Comparison of ENCODE assay signal across 8 mouse cellular contexts in genomic region chr11:68622751-68623150, GRCm38 (mm10). TPM values are rescaled to one million over a fixed set of nuclear protein-coding genes. Genes with fewer than 3 reads are reported as not detected.
DNase-seq lines count a peak whose midpoint lies in the region; ATAC-seq lines count a peak whose summit lies in the region.

No protein-coding gene starts in this region.

- WGBS in forebrain, embryonic 11.5 days: 87% methylated on average over 9 of the region's 9 CpGs
- 83% methylated on average over 9 of the region's 9 CpGs for WGBS in forebrain, embryonic 13.5 days
- 58% methylated on average over 9 of the region's 9 CpGs for WGBS in heart, embryonic 13.5 days
- WGBS in liver, embryonic 13.5 days (ENCODE audit: insufficient replicate concordance): 70% methylated on average over 9 of the region's 9 CpGs

- no peaks in the 10 kb centered on the region for H3K9me3 ChIP-seq in forebrain, embryonic 11.5 days (ENCODE audit: control insufficient read depth, low read length)
- H3K9me3 ChIP-seq in forebrain, embryonic 13.5 days (replicated peaks): no peaks in the 10 kb centered on the region
- H3K9me3 ChIP-seq in heart, embryonic 13.5 days: no peaks in the 10 kb centered on the region
- H3K9me3 ChIP-seq in liver, embryonic 13.5 days (replicated peaks): no peaks in the 10 kb centered on the region

- H3K27ac ChIP-seq in forebrain, embryonic 11.5 days (ENCODE audit: low read depth, low read length): no peak overlapping the region
- H3K27ac ChIP-seq in forebrain, embryonic 13.5 days: no peak overlapping the region
- H3K27ac ChIP-seq in heart, embryonic 13.5 days (replicated peaks): peak overlapping the region; percentile 91
- no peak overlapping the region for H3K27ac ChIP-seq in liver, embryonic 13.5 days

- no peaks in the 10 kb centered on the region for H3K36me3 ChIP-seq in forebrain, embryonic 11.5 days (ENCODE audit: control insufficient read depth, insufficient read depth, low read length)
- H3K36me3 ChIP-seq in forebrain, embryonic 13.5 days (ENCODE audit: poor library complexity, severe bottlenecking): no peaks in the 10 kb centered on the region
- no peaks in the 10 kb centered on the region; the same call in 1 of the 2 replicates for H3K36me3 ChIP-seq in heart, embryonic 13.5 days
- no peaks in the 10 kb centered on the region for H3K36me3 ChIP-seq in liver, embryonic 13.5 days

- H3K4me1 ChIP-seq in forebrain, embryonic 11.5 days (replicated peaks; ENCODE audit: control insufficient read depth, insufficient read depth, low read length): no peaks in the 10 kb centered on the region; the same call in 1 of the 2 replicates
- peaks cover 14% of the 10 kb centered on the region for H3K4me1 ChIP-seq in forebrain, embryonic 13.5 days
- peaks cover 29% of the 10 kb centered on the region for H3K4me1 ChIP-seq in heart, embryonic 13.5 days
- H3K4me1 ChIP-seq in liver, embryonic 13.5 days (replicated peaks): 0 out of 2 replicates have a peak, but pooled peaks cover 5% of the 10 kb centered on the region

- no peak for ATAC-seq in forebrain, embryonic 11.5 days (replicated peaks; ENCODE audit: low FRiP score)
- ATAC-seq in forebrain, embryonic 13.5 days: no peak
- ATAC-seq in heart, embryonic 13.5 days (ENCODE audit: extremely low read depth, insufficient number of reproducible peaks, low FRiP score, low TSS enrichment): no peak
- ATAC-seq in liver, embryonic 13.5 days (ENCODE audit: low read depth): no peak

- no peak for DNase-seq in forebrain, embryonic 11.5 days (ENCODE audit: low spot score)
- DNase-seq in cerebellum, postnatal 10 days: peak; percentile 56 to 57
- DNase-seq in liver, embryonic 13.5 days: no peak
- no peak for DNase-seq in frontal cortex, postnatal 14 days (ENCODE audit: low spot score in 2 of 2)
- no peak for DNase-seq in urinary bladder, postnatal 10 days (ENCODE audit: low spot score)
- no peak for DNase-seq in testis, postnatal 10 days (ENCODE audit: low spot score)

- H3K4me2 ChIP-seq in forebrain, embryonic 11.5 days (ENCODE audit: low read depth, low read length, severe bottlenecking): peak overlapping the region; percentile 43; the same call in 1 of the 2 replicates
- no peak overlapping the region for H3K4me2 ChIP-seq in forebrain, embryonic 13.5 days
- H3K4me2 ChIP-seq in heart, embryonic 13.5 days: peak overlapping the region; percentile 66
- peak overlapping the region; percentile 55 for H3K4me2 ChIP-seq in liver, embryonic 13.5 days

- no peak overlapping the region for H3K4me3 ChIP-seq in forebrain, embryonic 11.5 days (ENCODE audit: low read depth, low read length)
- H3K4me3 ChIP-seq in forebrain, embryonic 13.5 days: no peak overlapping the region
- H3K4me3 ChIP-seq in heart, embryonic 13.5 days: no peak overlapping the region; the same call in 1 of the 2 replicates
- H3K4me3 ChIP-seq in liver, embryonic 13.5 days (replicated peaks): no peak overlapping the region

- no peak overlapping the region for H3K9ac ChIP-seq in forebrain, embryonic 11.5 days (ENCODE audit: low read length)
- H3K9ac ChIP-seq in forebrain, embryonic 13.5 days: no peak overlapping the region
- peak overlapping the region; percentile 79; the same call in 1 of the 2 replicates for H3K9ac ChIP-seq in heart, embryonic 13.5 days
- no peak overlapping the region for H3K9ac ChIP-seq in liver, embryonic 13.5 days

- H3K27me3 ChIP-seq in forebrain, embryonic 11.5 days (ENCODE audit: control insufficient read depth, insufficient read depth, low read length): no peaks in the 10 kb centered on the region
- H3K27me3 ChIP-seq in forebrain, embryonic 13.5 days: no peaks in the 10 kb centered on the region
- H3K27me3 ChIP-seq in heart, embryonic 13.5 days (replicated peaks): no peaks in the 10 kb centered on the region
- H3K27me3 ChIP-seq in liver, embryonic 13.5 days: 0 out of 2 replicates have a peak, but pooled peaks cover 2% of the 10 kb centered on the region

RNA-seq across cellular contexts. Expression of gene Ccdc42, which starts 35.9 kb away (rescaled TPM):
- 0.51 and 0.87 TPM in 2 replicates for polyA plus RNA-seq in forebrain, embryonic 11.5 days (2014; fragmentation: Nextera tagmentation; extraction: Ambion mirVana)
- 0.16 TPM in 1 of 2 replicates, not detected in the other for polyA plus RNA-seq in forebrain, embryonic 13.5 days (2015; fragmentation: Nextera tagmentation; extraction: Ambion mirVana)
- 1.6 and 1.7 TPM in 2 replicates for polyA plus RNA-seq in heart, embryonic 13.5 days (2015; fragmentation: Nextera tagmentation; extraction: Ambion mirVana)
- 0.09 TPM in 1 of 2 replicates, not detected in the other for polyA plus RNA-seq in liver, embryonic 13.5 days (2015; fragmentation: Nextera tagmentation; extraction: Ambion mirVana)

Comparison
In these comparisons a context has a peak if more than half of its experiments do, and no peak if none do; other contexts are left out.
1. DNase-seq: peak in cerebellum, postnatal 10 days (2 of 2); none in forebrain, embryonic 11.5 days (single experiment), liver, embryonic 13.5 days (single experiment), frontal cortex, postnatal 14 days (0 of 2), urinary bladder, postnatal 10 days (single experiment) and testis, postnatal 10 days (single experiment).